Mouse (Mus musculus) kidney, adult 18-20 months (tissue): ENCODE results near the gene Cd69.

Source experiments
- DNase-seq: peaks from one replicate; pipeline ENCODE4 v3.0.0; 2021

Cd69 gene

GRCm38 (mm10) chr6:129222188-129222800 lies 52.9 kb downstream of the Cd69 start:
- no peak for DNase-seq

GRCm38 (mm10) chr6:129221053-129221452 lies 54.2 kb downstream of the Cd69 start:
- DNase-seq, result no peak

GRCm38 (mm10) chr6:129219897-129220517 lies 55.2 kb downstream of the Cd69 start:
- no peak for DNase-seq

- no peak for DNase-seq
These were observed 57.0 kb downstream of the Cd69 start for GRCm38 (mm10) chr6:129218191-129218696.
